Mouse (Mus musculus) MEL (cell line): ENCODE results near the gene Zfp513.

ENCODE experiments used
- CTCF ChIP-seq, 3 experiments: IDR thresholded peaks in 2 of 3; conservative IDR thresholded peaks in 1 of 3; 2 replicates each; pipeline ENCODE4 v1.5.1; 2011 to 2012; ENCODE audit warnings: low read length in 3 of 3, low read depth in 2 of 3, mild to moderate bottlenecking in 2 of 3, improper control_type of control experiment in 1 of 3, inconsistent platforms in 1 of 3, mixed read lengths in 1 of 3, moderate library complexity in 1 of 3; ENCODE audit not compliant: control insufficient read depth in 1 of 3, insufficient read depth in 1 of 3, poor library complexity in 1 of 3, severe bottlenecking in 1 of 3
- GABPA ChIP-seq: IDR thresholded peaks from 2 replicates; pipeline ENCODE4 v1.6.1; 2012; ENCODE audit warnings: low read depth, mild to moderate bottlenecking, inconsistent platforms, low read length, improper control_type of control experiment, moderate library complexity
- GATA1 ChIP-seq: IDR thresholded peaks from 2 replicates; pipeline ENCODE4 v1.6.1; 2011; ENCODE audit warnings: low read depth, low read length, improper control_type of control experiment
- MAX ChIP-seq: IDR thresholded peaks from 2 replicates; pipeline ENCODE4 v1.6.1; 2011; ENCODE audit warnings: low read length, improper control_type of control experiment
- NELFE ChIP-seq: IDR thresholded peaks from 2 replicates; pipeline ENCODE4 v1.6.1; 2011; ENCODE audit warnings: low read depth, low read length, improper control_type of control experiment
- POLR2A ChIP-seq, 2 experiments: IDR thresholded peaks; 2 replicates each; pipeline ENCODE4 v1.6.1; 2011 to 2012; ENCODE audit warnings: low read length in 2 of 2, mild to moderate bottlenecking in 2 of 2, control low read depth in 1 of 2, improper control_type of control experiment in 1 of 2, low read depth in 1 of 2, moderate library complexity in 1 of 2; ENCODE audit not compliant: control insufficient read depth in 1 of 2, insufficient read depth in 1 of 2, poor library complexity in 1 of 2
- POLR2AphosphoS2 ChIP-seq: IDR thresholded peaks from 2 replicates; pipeline ENCODE4 v1.6.1; 2011; ENCODE audit warnings: low read length, improper control_type of control experiment
- UBTF ChIP-seq: IDR thresholded peaks from 2 replicates; pipeline ENCODE4 v1.6.1; 2012; ENCODE audit warnings: low read depth, mild to moderate bottlenecking, inconsistent platforms, low read length, improper control_type of control experiment, moderate library complexity, borderline replicate concordance; ENCODE audit not compliant: insufficient read depth
- USF2 ChIP-seq, 2 experiments: IDR thresholded peaks; 2 replicates each; pipeline ENCODE4 v1.6.1; 2011 to 2012; ENCODE audit warnings: improper control_type of control experiment in 2 of 2, low read length in 2 of 2, borderline replicate concordance in 1 of 2, inconsistent platforms in 1 of 2, low read depth in 1 of 2, mild to moderate bottlenecking in 1 of 2; ENCODE audit not compliant: insufficient read depth in 1 of 2

- TF ChIP-seq CTCF (IDR thresholded peaks at IDR 0.05 in 2 of 3, conservative IDR thresholded peaks at IDR 0.05 in 1 of 3; ENCODE audit: control insufficient read depth in 1 of 3, insufficient read depth in 1 of 3, low read depth in 2 of 3, low read length in 3 of 3, poor library complexity in 1 of 3, severe bottlenecking in 1 of 3): no peak
- no peak for TF ChIP-seq GABPA
- TF ChIP-seq POLR2A (IDR thresholded peaks at IDR 0.05; ENCODE audit: control insufficient read depth in 1 of 2, insufficient read depth in 1 of 2, low read depth in 1 of 2, low read length in 2 of 2, poor library complexity in 1 of 2): no peak
- no peak for TF ChIP-seq POLR2AphosphoS2
- no peak for TF ChIP-seq UBTF
- TF ChIP-seq USF2 (IDR thresholded peaks at IDR 0.05; ENCODE audit: borderline replicate concordance in 1 of 2, insufficient read depth in 1 of 2, low read depth in 1 of 2, low read length in 2 of 2): no peak
- TF ChIP-seq NELFE: no peak
- no peak for TF ChIP-seq GATA1
- TF ChIP-seq MAX: no peak
These were observed 24.5 kb upstream of the Zfp513 start for GRCm38 (mm10) chr5:31226641-31227040.
